Mouse (Mus musculus): ENCODE data around the gene Ephb1. TPM values are rescaled to one million over a fixed set of nuclear protein-coding genes. Genes with fewer than 3 reads are reported as not detected.

Ephb1 gene
- total and polyA plus RNA-seq, 2 experiments: under 0.01 to 0.05 TPM

- WGBS: 77% methylated on average over 6 of the region's 6 CpGs
- H3K79me2 ChIP-seq (ENCODE audit: control insufficient read depth, insufficient read depth, low read length): no peaks in the 10 kb centered on the region
Measured at GRCm38 (mm10) chr9:102025141-102025540, 329.4 kb downstream of the Ephb1 start.

DNA sequence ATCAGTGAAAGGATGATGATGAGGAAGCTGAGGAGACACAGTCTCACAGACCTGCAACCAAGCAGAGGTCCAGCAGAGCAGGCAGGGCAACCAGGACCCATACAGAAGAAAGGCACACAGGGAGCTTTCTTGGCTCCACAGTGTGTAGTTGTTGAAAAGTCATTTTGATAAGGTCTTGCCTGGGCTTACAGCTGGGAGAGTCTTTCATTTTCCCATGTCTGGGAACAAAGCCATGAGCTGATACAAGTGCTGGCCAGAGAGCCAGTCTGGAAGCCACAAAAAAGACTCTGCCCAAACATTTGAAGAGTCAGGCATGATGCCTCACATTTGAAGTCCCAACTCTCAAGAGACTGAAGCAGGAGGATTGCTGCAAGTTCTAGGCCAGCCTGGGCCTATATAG lies 339.0 kb downstream of the Ephb1 start:
- H3K9ac ChIP-seq (ENCODE audit: low read depth, low read length): no peak overlapping the region
- no peaks in the 10 kb centered on the region for H3K79me2 ChIP-seq (ENCODE audit: control insufficient read depth, insufficient read depth, low read length)
- no peak overlapping the region for H3K27ac ChIP-seq (replicated peaks; ENCODE audit: insufficient read depth, low read depth, low read length)
- no peak overlapping the region for H3K4me3 ChIP-seq (ENCODE audit: insufficient read depth, low read depth, low read length)
- no peaks in the 10 kb centered on the region for H3K36me3 ChIP-seq (ENCODE audit: control insufficient read depth, insufficient read depth, low read length)
- no peaks in the 10 kb centered on the region for H3K27me3 ChIP-seq (ENCODE audit: control insufficient read depth, insufficient read depth, low read length)
- peak; percentile 32 for DNase-seq (ENCODE audit: extremely low read depth, low read depth, low spot score)
- no peak for TF ChIP-seq CTCF (IDR thresholded peaks at IDR 0.05; ENCODE audit: low read depth, low read length)
- TF ChIP-seq POLR2A (IDR thresholded peaks at IDR 0.05; ENCODE audit: extremely low read depth, insufficient read depth, low read length): no peak
- H3K4me1 ChIP-seq (ENCODE audit: control insufficient read depth, insufficient read depth, low read length): no peaks in the 10 kb centered on the region

More at GRCm38 (mm10) chr9:102025141-102025540, 329.4 kb downstream of the Ephb1 start:
- Histone ChIP-seq H3K27ac (replicated peaks; ENCODE audit: insufficient read depth, low read depth, low read length) (no peak overlapping the region), H3K27me3 (ENCODE audit: control insufficient read depth, insufficient read depth, low read length) (no peaks in the 10 kb centered on the region), H3K4me3 (ENCODE audit: insufficient read depth, low read depth, low read length) (no peak overlapping the region), H3K9ac (ENCODE audit: low read depth, low read length) (no peak overlapping the region), H3K36me3 (ENCODE audit: control insufficient read depth, insufficient read depth, low read length) (no peaks in the 10 kb centered on the region), H3K4me1 (ENCODE audit: control insufficient read depth, insufficient read depth, low read length) (no peaks in the 10 kb centered on the region)
- DNase-seq (ENCODE audit: extremely low read depth, low read depth, low spot score): no peak
- TF ChIP-seq POLR2A (IDR thresholded peaks at IDR 0.05; ENCODE audit: extremely low read depth, insufficient read depth, low read length): no peak

DNA sequence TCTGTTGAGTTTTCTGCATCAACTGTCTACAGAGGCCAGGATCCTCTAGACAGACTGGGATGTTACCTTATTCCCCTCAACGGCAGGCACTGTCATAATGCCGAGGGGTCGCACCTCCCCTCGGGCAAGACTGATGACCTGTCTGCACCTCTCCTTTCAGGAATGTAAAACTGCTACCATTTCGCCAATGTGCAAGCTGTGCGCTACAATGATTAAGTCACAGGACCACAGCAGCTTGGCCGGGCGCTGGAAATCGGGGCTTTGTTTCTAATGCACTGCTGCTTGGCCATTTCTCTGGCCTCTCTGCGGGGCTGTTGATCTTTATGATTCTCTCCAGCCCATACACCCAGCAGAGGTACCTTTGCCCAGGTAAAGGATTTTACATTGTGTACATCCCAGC lies 346.8 kb downstream of the Ephb1 start:
- WGBS: 86% methylated on average over 10 of the region's 10 CpGs
- H3K9ac ChIP-seq (ENCODE audit: low read depth, low read length): no peak overlapping the region
- no peak for TF ChIP-seq CTCF (IDR thresholded peaks at IDR 0.05; ENCODE audit: low read depth, low read length)
- no peak for TF ChIP-seq POLR2A (IDR thresholded peaks at IDR 0.05; ENCODE audit: extremely low read depth, insufficient read depth, low read length)
- H3K36me3 ChIP-seq (ENCODE audit: control insufficient read depth, insufficient read depth, low read length): no peaks in the 10 kb centered on the region
- H3K27ac ChIP-seq (replicated peaks; ENCODE audit: insufficient read depth, low read depth, low read length): no peak overlapping the region
- no peak overlapping the region for H3K4me3 ChIP-seq (ENCODE audit: insufficient read depth, low read depth, low read length)
- DNase-seq (ENCODE audit: extremely low read depth, low read depth, low spot score): no peak
- H3K4me1 ChIP-seq (ENCODE audit: control insufficient read depth, insufficient read depth, low read length): no peaks in the 10 kb centered on the region
- no peaks in the 10 kb centered on the region for H3K79me2 ChIP-seq (ENCODE audit: control insufficient read depth, insufficient read depth, low read length)
- H3K27me3 ChIP-seq (ENCODE audit: control insufficient read depth, insufficient read depth, low read length): no peaks in the 10 kb centered on the region

- no peaks in the 10 kb centered on the region for H3K79me2 ChIP-seq (ENCODE audit: control insufficient read depth, insufficient read depth, low read length)
- H3K4me3 ChIP-seq (ENCODE audit: insufficient read depth, low read depth, low read length): no peak overlapping the region
- no peaks in the 10 kb centered on the region for H3K36me3 ChIP-seq (ENCODE audit: control insufficient read depth, insufficient read depth, low read length)
- no peaks in the 10 kb centered on the region for H3K27me3 ChIP-seq (ENCODE audit: control insufficient read depth, insufficient read depth, low read length)
- H3K27ac ChIP-seq (replicated peaks; ENCODE audit: insufficient read depth, low read depth, low read length): no peak overlapping the region
- WGBS: 66% methylated on average over 2 of the region's 2 CpGs
- H3K4me1 ChIP-seq (ENCODE audit: control insufficient read depth, insufficient read depth, low read length): no peaks in the 10 kb centered on the region
- no peak overlapping the region for H3K9ac ChIP-seq (ENCODE audit: low read depth, low read length)
- DNase-seq (ENCODE audit: extremely low read depth, low read depth, low spot score): no peak
- no peak for TF ChIP-seq POLR2A (IDR thresholded peaks at IDR 0.05; ENCODE audit: extremely low read depth, insufficient read depth, low read length)
- peak; percentile 49 for TF ChIP-seq CTCF (IDR thresholded peaks at IDR 0.05; ENCODE audit: low read depth, low read length)
Measured at GRCm38 (mm10) chr9:102006539-102006938, 348.0 kb downstream of the Ephb1 start.

DNA sequence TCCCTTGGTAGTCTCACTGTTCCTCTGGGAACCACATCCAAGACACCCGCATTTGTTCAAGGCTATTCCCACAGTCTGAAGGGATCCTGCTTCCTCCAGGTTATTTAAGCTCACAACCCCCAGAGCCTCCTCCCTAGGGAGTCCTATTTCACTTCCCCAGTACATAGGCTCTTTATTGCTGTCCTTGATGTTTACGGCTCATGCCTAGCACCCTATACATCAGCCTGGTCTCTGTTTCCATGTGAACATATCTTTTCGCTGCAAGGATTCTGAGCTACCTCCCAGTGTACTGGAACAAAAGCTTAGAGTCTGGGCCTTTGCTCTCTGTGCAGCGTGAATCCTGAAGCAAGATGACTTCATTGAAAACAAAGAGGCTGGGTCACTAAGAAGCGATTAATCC lies 351.6 kb downstream of the Ephb1 start:
- Histone ChIP-seq H3K27me3 (ENCODE audit: control insufficient read depth, insufficient read depth, low read length) (no peaks in the 10 kb centered on the region), H3K36me3 (ENCODE audit: control insufficient read depth, insufficient read depth, low read length) (no peaks in the 10 kb centered on the region), H3K4me3 (ENCODE audit: insufficient read depth, low read depth, low read length) (no peak overlapping the region), H3K79me2 (ENCODE audit: control insufficient read depth, insufficient read depth, low read length) (no peaks in the 10 kb centered on the region), H3K9ac (ENCODE audit: low read depth, low read length) (no peak overlapping the region), H3K27ac (replicated peaks; ENCODE audit: insufficient read depth, low read depth, low read length) (no peak overlapping the region), H3K4me1 (ENCODE audit: control insufficient read depth, insufficient read depth, low read length) (no peaks in the 10 kb centered on the region)
- WGBS: 87% methylated on average over 5 of the region's 5 CpGs
- no peak for TF ChIP-seq CTCF (IDR thresholded peaks at IDR 0.05; ENCODE audit: low read depth, low read length)
- no peak for TF ChIP-seq POLR2A (IDR thresholded peaks at IDR 0.05; ENCODE audit: extremely low read depth, insufficient read depth, low read length)
- DNase-seq (ENCODE audit: extremely low read depth, low read depth, low spot score): no peak

DNA sequence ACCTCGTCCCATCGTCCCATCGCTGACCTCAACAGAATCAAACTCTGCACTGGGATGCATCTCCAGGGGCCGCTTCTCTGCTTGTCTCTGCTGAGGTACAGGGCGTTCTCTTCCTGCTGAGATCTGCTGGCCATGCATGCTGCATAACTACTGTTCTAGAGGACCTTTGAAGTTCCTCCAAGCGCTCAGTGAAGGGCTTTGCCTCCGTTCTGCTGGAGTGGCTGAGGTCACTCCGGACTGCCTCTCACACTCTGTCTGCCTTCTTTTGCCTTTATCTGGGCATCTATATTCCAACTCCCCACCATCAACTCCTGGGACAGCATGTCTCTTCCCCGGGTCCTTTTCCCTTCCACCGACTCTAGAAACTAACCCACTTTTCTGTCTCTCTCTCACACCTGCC lies 352.3 kb downstream of the Ephb1 start:
- no peak for TF ChIP-seq CTCF (IDR thresholded peaks at IDR 0.05; ENCODE audit: low read depth, low read length)
- no peak for TF ChIP-seq POLR2A (IDR thresholded peaks at IDR 0.05; ENCODE audit: extremely low read depth, insufficient read depth, low read length)
- 89% methylated on average over 10 of the region's 10 CpGs for WGBS
- Histone ChIP-seq H3K4me3 (ENCODE audit: insufficient read depth, low read depth, low read length) (no peak overlapping the region), H3K79me2 (ENCODE audit: control insufficient read depth, insufficient read depth, low read length) (no peaks in the 10 kb centered on the region), H3K27ac (replicated peaks; ENCODE audit: insufficient read depth, low read depth, low read length) (no peak overlapping the region), H3K4me1 (ENCODE audit: control insufficient read depth, insufficient read depth, low read length) (no peaks in the 10 kb centered on the region), H3K27me3 (ENCODE audit: control insufficient read depth, insufficient read depth, low read length) (no peaks in the 10 kb centered on the region), H3K36me3 (ENCODE audit: control insufficient read depth, insufficient read depth, low read length) (no peaks in the 10 kb centered on the region), H3K9ac (ENCODE audit: low read depth, low read length) (no peak overlapping the region)
- DNase-seq (ENCODE audit: extremely low read depth, low read depth, low spot score): no peak
